Mouse (Mus musculus) MEL (cell line): Measurements from ENCODE around the gene H60c. TPM values are rescaled to one million over a fixed set of nuclear protein-coding genes. Genes with fewer than 3 reads are reported as not detected.

Experiments
- polyA plus RNA-seq, 2 experiments: library from polyadenylated mRNA; stranded (reverse) in 1 of 2; unstranded in 1 of 2; fragments of >175 nt in 1 of 2; fragments of >200 nt in 1 of 2; gene quantifications; 2 replicates each; pipeline versions ENCODE4 v1.2.1 to v1.2.4; 2012; ENCODE audit warnings: low replicate concordance in 2 of 2, low read depth in 1 of 2; ENCODE audit not compliant: insufficient read length in 2 of 2, insufficient read depth in 1 of 2, missing spikeins in 1 of 2
- total RNA-seq: library from RNA; depleted of rRNA; stranded (reverse); fragments of 300-350 nt; gene quantifications from 2 replicates; pipeline ENCODE4 v1.2.3, GENCODE M21; 2012; rRNA removed

The H60c gene
- total and polyA plus RNA-seq, 3 experiments, result not detected

Other genes with a start within 250 kb of the H60c start
- not detected in 2 replicates for gene Ppp1r14c, start 98.3 kb upstream of the H60c start, total RNA-seq
- gene Ppp1r14c, start 98.3 kb upstream of the H60c start, polyA plus RNA-seq, result not detected